ENCODE assay signal across 21 mouse cellular contexts in genomic region chr15:103083598-103083997, GRCm38 (mm10).
DNase-seq lines count a peak whose midpoint lies in the region; ATAC-seq and TF ChIP-seq lines count a peak whose summit lies in the region.
"Had no signal": no experiment of that assay in that cellular context is flagged by ENCODE, and none has a peak within 500 bp of the region (broad histone marks: within the 10 kb centered on the region; RNA-seq: fewer than 3 reads in every experiment).

No protein-coding gene starts in this region.

- no peaks in the 10 kb centered on the region for H3K79me2 ChIP-seq in MEL (ENCODE audit: control insufficient read depth, insufficient read depth, low read length, poor library complexity)

- H3K27ac ChIP-seq in MEL (ENCODE audit: control insufficient read depth, low read depth, low read length) = no peak overlapping the region
- H3K27ac ChIP-seq in liver, embryonic 14.5 days = no peak overlapping the region
- H3K27ac ChIP-seq: embryonic facial prominence, embryonic 12.5 days; embryonic facial prominence, embryonic 15.5 days; hindbrain, embryonic 12.5 days; hindbrain, embryonic 15.5 days had no signal

- ATAC-seq in liver, embryonic 14.5 days (ENCODE audit: insufficient read depth) = peak; percentile 62; the same call in 1 of the 2 replicates
- ATAC-seq in megakaryocyte-erythroid progenitor cell, adult 5-6 weeks (replicated peaks; ENCODE audit: low FRiP score, low TSS enrichment, poor library complexity, severe bottlenecking) = no peak
- ATAC-seq: forebrain, embryonic 14.5 days; forebrain, postnatal 0 days; Patski had no signal

- peak overlapping the region; percentile 33 for H3K4me2 ChIP-seq in liver, embryonic 14.5 days (ENCODE audit: low read depth)
- H3K4me2 ChIP-seq: embryonic facial prominence, embryonic 12.5 days; embryonic facial prominence, embryonic 15.5 days; heart, embryonic 11.5 days; hindbrain, embryonic 12.5 days; hindbrain, embryonic 15.5 days had no signal

- TF ChIP-seq RAD21 in MEL (IDR thresholded peaks at IDR 0.05; ENCODE audit: low read depth, low read length) = no peak

- WGBS in liver, embryonic 14.5 days (ENCODE audit: insufficient replicate concordance) = 37% methylated on average over 1 of the region's 1 CpGs

- no peak for TF ChIP-seq POLR2A in MEL (IDR thresholded peaks at IDR 0.05; ENCODE audit: control insufficient read depth in 1 of 2, insufficient read depth in 1 of 2, low read depth in 1 of 2, low read length in 2 of 2, poor library complexity in 1 of 2)

- peaks cover 13 to 43% of the 10 kb centered on the region in 2 experiments for H3K4me1 ChIP-seq in MEL (ENCODE audit: control insufficient read depth in 1 of 2, insufficient read depth in 2 of 2, low read length in 2 of 2)
- H3K4me1 ChIP-seq in liver, embryonic 14.5 days (replicated peaks; ENCODE audit: control insufficient read depth in 2 of 2, insufficient read depth in 2 of 2, low read length in 1 of 2) = peaks cover 5 to 12% of the 10 kb centered on the region in 2 experiments

- TF ChIP-seq CTCF in MEL (IDR thresholded peaks at IDR 0.05 in 2 of 3, conservative IDR thresholded peaks at IDR 0.05 in 1 of 3; ENCODE audit: control insufficient read depth in 1 of 3, insufficient read depth in 1 of 3, low read depth in 2 of 3, low read length in 3 of 3, poor library complexity in 1 of 3, severe bottlenecking in 1 of 3) = no peak
- no peak for TF ChIP-seq CTCF in liver, embryonic 14.5 days (IDR thresholded peaks at IDR 0.05; ENCODE audit: low read depth)

- DNase-seq in gastrocnemius, postnatal 25 days = peak; percentile 23
- no peak for DNase-seq in gastrocnemius, postnatal 10 days
- peak; percentile 39 for DNase-seq in MEL (ENCODE audit: low read depth, low spot score)
- DNase-seq in liver, embryonic 14.5 days (ENCODE audit: low read depth in 3 of 3, low spot score in 3 of 3) = peak in 1 of 3 experiments; percentile 15
- no peak for DNase-seq in right cerebral cortex, postnatal 36 days (ENCODE audit: low spot score in 2 of 2)
- DNase-seq: adrenal gland, postnatal 10 days; adrenal gland, postnatal 36 days; cerebellum, adult 11 months; cerebellum, adult 2 months; cerebellum, adult 9-11 months; cerebellum, postnatal 25 days; forebrain, postnatal 0 days; heart, adult 11 months had no signal

- peak; percentile 63 to 66; a peak in 3 of 4 replicates for TF ChIP-seq EP300 in MEL (IDR thresholded peaks at IDR 0.05; ENCODE audit: low read depth in 1 of 2, low read length in 2 of 2)
- no peak for TF ChIP-seq EP300 in liver, embryonic 14.5 days (IDR thresholded peaks at IDR 0.05; ENCODE audit: low read depth)

- H3K27me3 ChIP-seq in MEL (ENCODE audit: control insufficient read depth in 1 of 2, insufficient read depth in 2 of 2, low read length in 2 of 2) = no peaks in the 10 kb centered on the region
- peaks cover 40% of the 10 kb centered on the region for H3K27me3 ChIP-seq in liver, embryonic 14.5 days (ENCODE audit: control insufficient read depth, insufficient read depth, low read length)
- H3K27me3 ChIP-seq: Patski had no signal

- H3K4me3 ChIP-seq in MEL (ENCODE audit: control insufficient read depth in 1 of 2, insufficient read depth in 1 of 2, low read depth in 2 of 2, low read length in 2 of 2) = no peak overlapping the region
- H3K4me3 ChIP-seq in liver, embryonic 14.5 days (ENCODE audit: insufficient read depth in 1 of 2, low read depth in 2 of 2, low read length in 2 of 2) = no peak overlapping the region
- H3K4me3 ChIP-seq: embryonic facial prominence, embryonic 12.5 days; embryonic facial prominence, embryonic 15.5 days; hindbrain, embryonic 12.5 days; hindbrain, embryonic 15.5 days had no signal

- H3K9me3 ChIP-seq in MEL (replicated peaks; ENCODE audit: insufficient read depth, low read length) = no peaks in the 10 kb centered on the region
- H3K9me3 ChIP-seq in liver, embryonic 14.5 days (ENCODE audit: control insufficient read depth, low read length) = no peaks in the 10 kb centered on the region
- H3K9me3 ChIP-seq: embryonic facial prominence, embryonic 12.5 days; embryonic facial prominence, embryonic 15.5 days; hindbrain, embryonic 12.5 days; hindbrain, embryonic 15.5 days had no signal

- H3K36me3 ChIP-seq in MEL (ENCODE audit: control insufficient read depth in 1 of 2, insufficient read depth in 2 of 2, low read length in 2 of 2) = peaks cover 0 to 24% of the 10 kb centered on the region in 2 experiments; a peak in 2 of 4 replicates
- no peaks in the 10 kb centered on the region for H3K36me3 ChIP-seq in liver, embryonic 14.5 days (replicated peaks; ENCODE audit: control insufficient read depth, insufficient read depth, low read depth)
- H3K36me3 ChIP-seq: embryonic facial prominence, embryonic 12.5 days; embryonic facial prominence, embryonic 15.5 days; hindbrain, embryonic 12.5 days; hindbrain, embryonic 15.5 days had no signal

- no peak overlapping the region for H3K9ac ChIP-seq in MEL (ENCODE audit: control insufficient read depth, low read depth, low read length, poor library complexity, severe bottlenecking)
- no peak overlapping the region for H3K9ac ChIP-seq in liver, embryonic 14.5 days (replicated peaks)
- H3K9ac ChIP-seq: embryonic facial prominence, embryonic 12.5 days; embryonic facial prominence, embryonic 15.5 days; forebrain, postnatal 0 days; hindbrain, embryonic 12.5 days; hindbrain, embryonic 15.5 days had no signal

TF ChIP-seq in MEL, 35 proteins besides CTCF, POLR2A, EP300 and RAD21:
- TF ChIP-seq TCF12 (IDR thresholded peaks at IDR 0.05; ENCODE audit: low read depth, low read length) (peak; percentile 61), MEF2A (IDR thresholded peaks at IDR 0.05; ENCODE audit: extremely low read depth, insufficient replicate concordance, low read depth, low read length, poor library complexity, severe bottlenecking) (no peak), GATA1 (IDR thresholded peaks at IDR 0.05; ENCODE audit: low read depth, low read length) (peak; percentile 68), RCOR1 (IDR thresholded peaks at IDR 0.05; ENCODE audit: low read depth, low read length) (peak; percentile 51; the same call in 1 of the 2 replicates), ZNF384 (IDR thresholded peaks at IDR 0.05; ENCODE audit: low read depth, low read length) (0 out of 2 replicates have a peak, but pooled peaks have one; percentile 27)

Comparison
In these comparisons a context has a peak if more than half of its experiments do, and no peak if none do; other contexts are left out.
1. DNase-seq: peak in gastrocnemius, postnatal 25 days (single experiment) and MEL (single experiment); none in gastrocnemius, postnatal 10 days (single experiment) and right cerebral cortex, postnatal 36 days (0 of 2).